Mouse (Mus musculus) liver, postnatal 0 days (tissue): Measurements from ENCODE around the gene Dhx35.

Source experiments
- CTCF ChIP-seq: sonication (generic); IDR thresholded peaks from 2 replicates; pipeline ENCODE4 v1.5.1; 2016; ENCODE audit warnings: antibody characterized with exemption, low read depth
- EP300 ChIP-seq: IDR thresholded peaks from 2 replicates; pipeline ENCODE4 v1.6.1; 2016; ENCODE audit warnings: antibody characterized with exemption, low read depth, mild to moderate bottlenecking

DNA sequence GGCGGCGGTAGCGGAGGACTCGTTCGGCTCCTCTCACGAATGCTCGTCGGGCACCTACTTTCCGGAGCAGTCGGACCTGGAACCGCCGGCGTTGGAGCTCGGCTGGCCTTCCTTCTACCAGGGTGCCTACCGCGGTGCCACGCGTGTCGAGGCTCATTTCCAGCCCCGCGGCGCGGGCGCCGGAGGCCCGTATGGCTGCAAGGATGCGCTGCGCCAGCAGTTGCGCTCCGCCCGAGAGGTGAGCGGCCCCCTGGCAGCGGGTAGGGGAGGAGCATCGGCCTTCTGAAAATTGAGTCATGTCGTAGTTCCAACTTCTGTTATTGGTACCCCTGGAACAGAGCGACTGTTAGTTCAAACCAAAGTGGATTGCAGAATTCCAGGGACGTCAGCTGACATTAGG lies 26.3 kb upstream of the Dhx35 start:
- TF ChIP-seq CTCF (no peak), EP300 (no peak)
